Mouse (Mus musculus): ENCODE measurements around the gene Gnb1. TPM values are rescaled to one million over a fixed set of nuclear protein-coding genes. Genes with fewer than 3 reads are reported as not detected.

The Gnb1 gene
- total RNA-seq, 2 experiments from 2014 or later: 165 to 233 TPM

- no peak for ATAC-seq (replicated peaks; ENCODE audit: poor library complexity)
Observed at GRCm38 (mm10) chr4:155482733-155483540, 8.2 kb upstream of the Gnb1 start.

DNA sequence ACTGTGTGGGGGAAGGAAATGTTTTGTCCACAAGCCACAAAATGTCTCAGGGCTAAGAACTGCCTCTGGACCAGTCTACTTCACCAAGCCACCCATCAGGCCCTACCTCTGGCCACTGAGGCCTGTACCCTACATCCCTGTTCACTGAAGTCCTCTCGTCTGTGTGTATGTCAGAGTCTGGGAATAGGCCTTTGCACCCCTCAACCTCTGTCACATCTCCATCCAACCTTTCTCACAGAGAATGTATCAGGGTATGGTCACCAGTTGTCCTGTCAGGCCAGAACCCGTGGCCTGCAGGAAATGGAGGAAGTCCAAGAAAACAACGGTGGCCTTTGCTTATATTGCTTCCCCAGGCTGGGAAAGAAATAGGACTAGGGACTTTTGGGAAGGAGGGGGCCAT, 5.6 kb upstream of the Gnb1 start:
- ATAC-seq (replicated peaks; ENCODE audit: poor library complexity): no peak

- ATAC-seq (replicated peaks; ENCODE audit: poor library complexity): peak; percentile 43
Observed at GRCm38 (mm10) chr4:155487746-155488145, 3.4 kb upstream of the Gnb1 start.

DNA sequence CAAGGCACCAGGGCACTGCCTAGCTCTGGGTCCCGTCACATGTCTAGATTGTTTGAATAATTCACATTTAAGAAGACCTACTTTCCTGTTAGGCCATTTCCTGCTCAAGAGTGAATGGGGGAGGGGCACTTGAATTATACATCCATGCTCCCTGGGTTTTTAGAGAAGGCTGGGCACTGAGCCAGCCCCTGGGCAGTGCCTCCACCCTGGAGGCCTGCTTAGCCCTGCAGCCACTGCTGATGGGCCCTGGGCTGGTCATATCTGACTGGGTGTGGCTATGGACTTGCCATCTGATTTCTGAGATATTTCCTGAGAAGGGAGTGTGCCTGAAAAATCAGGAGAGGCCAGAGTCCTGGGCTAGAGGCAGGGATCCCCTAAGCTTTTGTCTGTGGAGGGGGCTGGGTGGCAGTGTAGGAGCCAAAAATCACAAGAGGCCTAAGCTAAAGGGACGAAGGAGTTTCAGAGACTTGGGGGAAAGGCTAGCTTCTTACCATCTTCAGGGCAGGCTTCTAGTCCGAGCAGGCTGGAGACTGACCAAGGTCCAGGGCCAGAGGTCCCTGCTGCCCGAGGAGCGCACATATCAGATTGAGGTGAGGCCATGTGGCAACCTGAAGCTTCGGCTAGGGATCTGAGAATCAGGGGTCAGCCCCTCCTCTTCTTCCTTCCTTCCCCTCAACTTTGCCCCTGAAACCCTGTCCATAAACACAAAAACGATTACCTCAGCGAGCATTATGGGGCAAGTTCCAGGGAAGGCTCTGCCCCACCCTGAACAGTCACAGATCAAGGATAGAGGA, 2.7 kb upstream of the Gnb1 start:
- ATAC-seq (replicated peaks; ENCODE audit: poor library complexity): peak; percentile 33

GRCm38 (mm10) chr4:155489101-155489970, 1.8 kb upstream of the Gnb1 start:
- no peak for ATAC-seq (replicated peaks; ENCODE audit: poor library complexity)

DNA sequence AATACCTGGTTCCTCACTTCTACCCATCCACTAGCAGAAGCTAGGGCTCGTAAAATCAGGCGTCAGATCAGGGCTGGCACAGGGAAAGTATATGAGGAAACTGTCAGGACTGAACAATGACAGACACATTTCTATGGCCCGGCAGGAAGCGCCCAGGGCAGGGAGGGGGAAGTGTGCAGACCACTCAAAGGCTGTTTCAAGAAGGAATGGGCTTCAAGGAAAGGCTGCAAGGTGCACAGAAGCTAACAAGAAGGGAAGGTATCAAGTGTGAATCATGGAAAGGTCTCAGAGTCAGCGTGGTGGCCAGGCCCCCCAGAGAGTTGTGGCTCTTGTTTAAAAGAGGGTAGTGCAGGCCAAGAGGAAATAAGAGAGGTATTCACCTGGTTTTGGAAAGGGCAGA, 705 bp upstream of the Gnb1 start:
- ATAC-seq (replicated peaks; ENCODE audit: poor library complexity): no peak

DNA sequence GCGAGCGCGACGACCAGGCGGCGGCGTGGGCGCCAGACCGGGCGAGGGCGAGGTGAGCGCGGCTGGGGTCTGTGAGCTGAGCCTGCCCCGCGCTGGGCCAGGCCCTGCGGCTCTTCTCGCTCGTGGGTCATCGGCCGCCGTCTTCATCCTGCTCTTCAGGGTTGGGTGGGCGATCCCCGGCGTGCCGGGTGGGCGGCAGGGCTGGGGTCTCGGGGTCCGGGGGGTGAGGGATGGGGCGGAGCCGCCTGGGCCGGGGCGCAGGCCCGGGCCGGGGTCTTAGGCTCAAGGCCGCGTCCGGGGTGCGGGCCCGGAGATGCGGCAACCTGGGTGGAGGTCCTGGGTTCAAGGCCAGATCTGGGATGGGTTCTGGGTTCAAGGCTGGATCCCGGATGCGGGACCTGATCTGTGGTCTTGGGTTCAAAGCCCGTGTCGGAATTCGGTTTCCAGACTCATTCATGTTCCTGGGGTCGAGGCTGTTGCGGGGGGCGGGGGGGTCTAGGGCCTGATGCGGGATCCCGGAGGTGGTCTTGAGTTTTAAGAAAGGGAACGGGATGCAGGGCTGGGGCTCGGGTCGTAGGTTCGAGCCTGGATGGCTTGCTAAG, 469 bp downstream of the Gnb1 start:
- no peak for ATAC-seq (replicated peaks; ENCODE audit: poor library complexity)

DNA sequence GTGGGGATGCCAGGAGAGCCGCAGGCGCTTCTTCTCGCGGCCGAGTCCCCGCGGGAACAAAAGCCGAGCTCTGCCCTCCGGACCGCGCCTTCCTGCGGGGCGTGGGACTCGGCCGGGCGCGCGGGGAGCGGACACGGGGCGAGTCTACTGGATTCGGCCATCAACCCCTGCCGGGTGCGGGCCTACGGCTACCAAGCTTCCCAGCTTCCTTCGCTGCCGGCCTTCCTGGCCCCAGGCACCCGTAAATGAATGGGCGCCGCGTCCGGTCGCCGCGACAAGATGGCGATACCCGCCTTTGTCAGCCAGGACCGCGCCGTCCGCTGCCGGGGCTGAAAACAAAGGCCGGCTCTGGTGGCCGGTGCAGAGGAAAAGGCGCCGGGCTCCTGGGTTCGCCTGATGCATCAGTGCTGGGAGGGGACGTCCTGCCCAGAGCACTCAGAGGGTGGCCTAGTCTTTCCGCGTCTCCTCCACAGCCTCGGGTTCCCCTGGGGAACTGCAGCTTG, 1.0 kb downstream of the Gnb1 start:
- ATAC-seq (replicated peaks; ENCODE audit: poor library complexity): peak; percentile 17

DNA sequence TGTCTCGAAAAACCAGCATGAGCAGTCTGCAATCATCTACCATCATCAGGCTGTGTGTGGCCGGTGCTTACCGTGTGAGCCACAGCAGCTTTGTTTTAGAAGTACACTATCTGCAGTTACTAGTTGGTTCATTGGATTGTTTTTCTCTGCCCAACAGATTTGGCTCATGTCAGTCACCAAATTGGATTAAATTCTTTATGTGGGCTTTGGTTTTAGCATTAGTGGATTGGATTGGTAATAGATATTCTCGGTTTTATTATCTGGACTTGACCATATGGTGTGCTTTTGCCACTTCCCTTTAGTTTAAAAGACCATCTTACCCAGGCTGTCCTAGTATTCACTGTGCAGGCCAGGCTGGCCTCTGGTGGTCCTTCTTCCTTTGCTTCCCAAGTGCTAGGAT, 3.7 kb downstream of the Gnb1 start:
- ATAC-seq (replicated peaks; ENCODE audit: poor library complexity): no peak

DNA sequence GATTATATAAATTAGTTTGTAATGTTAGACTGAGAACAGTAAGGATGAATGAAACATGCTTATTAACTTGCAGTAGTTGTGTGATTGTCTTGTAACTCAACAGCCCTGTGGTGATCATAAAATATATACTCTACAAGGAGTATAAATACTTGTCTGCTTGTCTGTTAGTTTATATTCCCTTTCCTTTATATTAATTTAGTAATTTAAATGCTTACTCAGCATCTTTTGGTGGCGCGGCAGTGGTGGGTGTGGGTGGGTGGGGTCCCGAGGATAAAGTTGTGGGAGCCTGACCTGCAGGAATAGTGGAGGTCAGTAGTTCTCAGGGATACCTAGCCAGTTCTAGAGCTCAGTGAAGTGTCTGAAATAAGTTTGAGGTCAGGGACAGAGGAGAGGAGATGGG, 6.8 kb downstream of the Gnb1 start:
- ATAC-seq (replicated peaks; ENCODE audit: poor library complexity): no peak

GRCm38 (mm10) chr4:155501126-155501525, 10.0 kb downstream of the Gnb1 start:
- ATAC-seq (replicated peaks; ENCODE audit: poor library complexity): no peak

DNA sequence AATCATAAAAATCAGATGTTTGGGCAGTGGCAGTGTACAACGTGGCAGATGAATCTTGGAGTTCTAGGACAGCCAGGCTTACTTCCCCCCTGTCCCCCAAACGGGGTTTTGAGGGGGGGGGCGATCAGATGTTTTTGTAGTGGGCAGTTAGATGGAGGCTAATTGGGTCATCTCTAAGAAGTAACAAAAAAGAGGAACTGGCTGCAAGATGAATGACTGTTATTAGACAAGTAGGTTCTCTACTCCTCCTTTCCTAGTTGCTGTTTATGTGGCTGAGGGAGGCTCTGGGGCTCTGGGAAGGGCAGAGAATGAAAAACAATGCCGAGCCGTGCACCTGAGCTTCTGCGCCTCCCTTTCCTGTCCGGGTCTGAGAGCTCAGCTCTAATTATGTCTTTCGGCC, 13.9 kb downstream of the Gnb1 start:
- ATAC-seq (replicated peaks; ENCODE audit: poor library complexity): peak; percentile 73

- no peak for ATAC-seq (replicated peaks; ENCODE audit: poor library complexity)
Observed at GRCm38 (mm10) chr4:155505671-155506295, 14.6 kb downstream of the Gnb1 start.

GRCm38 (mm10) chr4:155508614-155509013, 17.5 kb downstream of the Gnb1 start:
- ATAC-seq (replicated peaks; ENCODE audit: poor library complexity): no peak

DNA sequence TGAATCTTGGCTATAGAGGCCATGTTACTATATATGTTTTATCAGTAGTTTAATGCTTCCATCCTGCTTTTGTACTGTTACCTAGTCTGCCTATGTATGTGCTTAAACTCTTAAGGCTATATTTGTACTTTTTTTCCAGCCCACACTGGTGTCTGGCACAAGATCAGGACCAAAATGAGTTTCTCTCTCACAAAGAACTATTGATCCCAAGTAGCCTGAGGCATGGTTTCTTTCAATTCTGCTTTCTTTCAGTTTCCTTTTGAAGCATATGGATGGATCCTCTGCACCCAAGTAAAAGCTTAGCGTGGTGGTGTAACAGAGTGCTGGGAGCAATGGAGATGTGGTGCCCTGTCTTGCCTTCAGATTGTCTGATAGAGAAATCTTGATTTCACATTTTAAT, 19.8 kb downstream of the Gnb1 start:
- no peak for ATAC-seq (replicated peaks; ENCODE audit: poor library complexity)

- no peak for ATAC-seq (replicated peaks; ENCODE audit: poor library complexity)
Observed at GRCm38 (mm10) chr4:155514810-155515209, 23.6 kb downstream of the Gnb1 start.

- no peak for ATAC-seq (replicated peaks; ENCODE audit: poor library complexity)
Observed at GRCm38 (mm10) chr4:155517948-155518517, 26.9 kb downstream of the Gnb1 start.

DNA sequence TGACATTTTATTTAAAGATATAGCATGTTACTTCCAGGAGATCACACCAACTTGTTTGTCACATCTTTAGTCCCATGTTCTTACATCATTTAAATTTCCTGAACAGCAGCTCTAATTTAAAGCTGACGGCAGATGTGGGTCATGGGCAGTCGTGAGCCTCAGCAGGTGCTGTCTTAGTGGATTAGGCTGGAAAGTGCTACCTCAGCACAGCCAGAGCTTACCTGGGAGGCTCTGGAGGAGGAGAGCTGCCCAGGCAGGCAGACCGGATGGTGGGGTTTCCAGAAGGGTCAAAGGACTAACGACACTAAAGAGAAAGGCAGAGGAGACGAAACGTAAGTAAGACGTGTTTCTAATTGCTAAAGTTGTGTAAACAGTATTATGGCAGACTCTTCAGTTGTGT, 31.2 kb downstream of the Gnb1 start:
- no peak for ATAC-seq (replicated peaks; ENCODE audit: poor library complexity)

- no peak for ATAC-seq (replicated peaks; ENCODE audit: poor library complexity)
Observed at GRCm38 (mm10) chr4:155525751-155526150, 34.6 kb downstream of the Gnb1 start.

DNA sequence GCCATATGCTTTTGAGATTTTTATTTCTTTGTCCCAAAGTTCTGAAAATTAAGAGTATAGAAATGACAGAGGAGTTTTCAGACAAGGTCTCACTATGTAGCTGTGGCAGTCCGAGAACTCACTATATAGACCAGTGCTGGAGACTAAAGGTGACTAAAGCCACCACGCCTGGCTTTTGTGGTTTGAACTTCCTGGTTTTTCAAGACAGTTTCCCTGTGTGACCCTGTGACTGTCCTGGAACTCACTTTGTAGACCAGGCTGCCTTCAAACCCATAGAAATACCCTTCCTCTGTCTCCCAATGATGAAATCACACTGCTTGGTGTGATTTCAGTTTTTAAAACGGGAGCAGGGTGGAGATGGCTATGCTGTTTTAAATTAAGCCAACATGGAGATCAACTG, 38.1 kb downstream of the Gnb1 start:
- ATAC-seq (replicated peaks; ENCODE audit: poor library complexity): peak; percentile 57

Measured in megakaryocyte progenitor cell, adult 5-6 weeks (primary cell).